Mouse (Mus musculus): ENCODE measurements around the gene Gm49673. TPM values are rescaled to one million over a fixed set of nuclear protein-coding genes. Genes with fewer than 3 reads are reported as not detected.
A peak's percentile ranks its signal among the peaks of the same experiment; 100 is the strongest.
"Not testable (repeated sequence)": the region's sequence is repeated elsewhere in the genome, so short reads cannot be mapped to it uniquely, and the experiment has no call there.

Gm49673 gene
- polyA plus RNA-seq, 1 experiment from 2014 or later, result 0.27 TPM

DNA sequence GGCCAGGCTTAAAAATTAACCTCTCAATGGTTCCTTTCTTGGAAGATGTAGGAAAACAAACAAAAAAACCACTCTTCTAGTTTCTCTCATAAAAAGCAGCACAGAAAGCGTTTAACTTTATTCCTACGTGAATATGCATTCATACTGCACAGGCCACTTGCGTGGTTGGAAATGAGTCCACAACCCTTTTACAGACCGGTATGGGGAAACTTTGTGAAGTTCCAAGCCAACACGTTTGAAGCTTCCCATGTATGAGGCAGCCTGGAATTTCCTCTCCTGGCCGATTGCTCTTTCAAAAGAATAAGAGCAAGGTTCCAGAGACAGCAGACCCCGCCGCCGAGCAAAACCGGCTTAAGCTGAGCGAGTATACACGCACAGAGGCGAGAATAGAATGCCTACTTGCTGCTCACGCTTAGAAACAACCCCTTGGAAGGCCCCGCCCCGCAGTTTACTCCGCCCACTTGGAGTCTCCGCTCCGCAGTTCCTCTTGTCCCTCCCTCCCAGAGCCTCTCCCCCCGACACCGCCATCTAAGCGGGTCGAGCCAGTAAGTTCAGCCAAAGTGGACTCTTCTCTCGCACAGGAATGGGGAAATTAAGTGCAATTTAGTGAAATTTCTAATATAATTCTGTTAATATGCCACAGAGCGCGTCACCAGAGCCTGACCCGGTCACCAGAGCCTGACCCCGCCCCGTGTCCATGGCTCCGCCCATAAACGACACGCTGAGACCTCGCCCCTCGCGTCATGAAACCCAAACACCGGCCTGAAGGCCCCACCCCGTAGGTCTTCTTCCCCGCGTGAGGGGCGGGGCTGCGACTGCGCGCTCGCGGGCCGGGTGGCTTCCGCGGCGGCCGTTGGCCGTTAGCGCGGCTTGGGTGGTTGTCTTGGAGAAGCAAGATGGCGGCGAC lies 17.4 kb upstream of the Gm49673 start, which contains the start of gene Fgfr1op:
TSS of gene Fgfr1op (plus strand) at position 801 of the 907 bp plus-strand sequence.
- not testable (repeated sequence) for H3K27me3 ChIP-seq, H3K4me1 ChIP-seq, H3K9me3 ChIP-seq, H3K27ac ChIP-seq, H3K36me3 ChIP-seq
- Histone ChIP-seq H3K4me2 (peak within 1 kb of the TSS; percentile 55), H3K9ac (peak within 1 kb of the TSS; percentile 67), H3K4me3 (peak within 1 kb of the TSS; percentile 54)
- WGBS, result 2% methylated on average over 18 of the region's 55 CpGs
- peak; percentile 96 for ATAC-seq (ENCODE audit: insufficient number of reproducible peaks, insufficient read depth, low FRiP score, low TSS enrichment, low read depth)

DNA sequence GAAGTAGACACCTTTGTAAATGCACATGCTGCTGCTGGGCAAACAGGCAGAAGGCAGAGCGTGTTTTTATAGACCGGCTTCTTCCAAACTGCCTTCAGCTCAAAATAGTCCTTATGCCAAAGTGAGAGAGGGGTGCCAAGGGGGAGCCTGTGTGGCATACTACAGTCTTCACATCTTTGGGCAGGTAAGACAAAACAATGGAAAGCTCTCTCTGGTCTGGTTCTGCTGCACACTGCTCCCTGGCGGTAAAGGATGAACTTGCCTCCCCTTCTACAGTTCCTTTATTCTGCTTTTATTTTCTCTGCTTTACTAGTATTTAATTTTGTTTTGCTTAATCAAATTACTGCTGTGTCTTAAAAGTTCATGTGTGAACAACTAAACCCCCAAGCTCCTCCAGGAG lies 13.4 kb upstream of the Gm49673 start:
- H3K4me1 ChIP-seq; H3K27ac ChIP-seq; H3K4me2 ChIP-seq; H3K36me3 ChIP-seq; H3K9ac ChIP-seq; H3K4me3 ChIP-seq; H3K9me3 ChIP-seq; H3K27me3 ChIP-seq; ATAC-seq (ENCODE audit: insufficient number of reproducible peaks, insufficient read depth, low FRiP score, low TSS enrichment, low read depth): not testable (repeated sequence)
- WGBS, result 46% methylated on average over 3 of the region's 3 CpGs

- not testable (repeated sequence) for H3K4me2 ChIP-seq; H3K4me1 ChIP-seq; ATAC-seq (ENCODE audit: insufficient number of reproducible peaks, insufficient read depth, low FRiP score, low TSS enrichment, low read depth); H3K36me3 ChIP-seq; H3K27me3 ChIP-seq; H3K9me3 ChIP-seq; H3K4me3 ChIP-seq; H3K9ac ChIP-seq; H3K27ac ChIP-seq
- no CpG with 5 or more reads among the region's 1 CpGs for WGBS
Observed at GRCm38 (mm10) chr17:8158627-8159026, 11.0 kb upstream of the Gm49673 start.

GRCm38 (mm10) chr17:8155982-8156381 lies 8.4 kb upstream of the Gm49673 start:
- not testable (repeated sequence) for ATAC-seq (ENCODE audit: insufficient number of reproducible peaks, insufficient read depth, low FRiP score, low TSS enrichment, low read depth); H3K4me3 ChIP-seq; H3K27me3 ChIP-seq; H3K27ac ChIP-seq; H3K4me1 ChIP-seq; H3K9ac ChIP-seq; H3K36me3 ChIP-seq; H3K9me3 ChIP-seq; H3K4me2 ChIP-seq
- 83% methylated on average over 1 of the region's 8 CpGs for WGBS

- H3K27me3 ChIP-seq; H3K9ac ChIP-seq; H3K4me3 ChIP-seq; H3K4me2 ChIP-seq; H3K27ac ChIP-seq; H3K9me3 ChIP-seq; H3K36me3 ChIP-seq; ATAC-seq (ENCODE audit: insufficient number of reproducible peaks, insufficient read depth, low FRiP score, low TSS enrichment, low read depth); H3K4me1 ChIP-seq: not testable (repeated sequence)
- 81% methylated on average over 7 of the region's 7 CpGs for WGBS
Observed at GRCm38 (mm10) chr17:8155010-8155409, 7.4 kb upstream of the Gm49673 start.

DNA sequence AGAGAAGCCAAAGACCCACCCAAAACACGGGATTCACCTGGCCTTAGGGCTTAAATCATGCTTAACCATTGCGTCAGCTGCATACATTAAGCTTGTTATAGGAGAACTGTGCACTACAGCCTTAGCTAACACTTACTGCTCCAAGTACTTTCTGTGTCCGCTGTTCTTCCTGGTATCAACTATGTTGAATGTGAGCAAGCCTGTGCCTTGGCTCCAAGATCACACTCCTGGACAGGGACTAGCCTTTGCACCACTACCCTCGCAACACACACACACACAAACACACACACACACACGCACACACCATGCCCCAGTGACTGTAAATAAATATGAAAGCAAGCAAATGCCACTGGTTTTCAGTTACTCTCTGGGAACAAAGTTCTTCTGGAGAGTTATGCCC lies 657 bp downstream of the Gm49673 start:
- 12% methylated on average over 5 of the region's 5 CpGs for WGBS
- not testable (repeated sequence) for H3K9me3 ChIP-seq; ATAC-seq (ENCODE audit: insufficient number of reproducible peaks, insufficient read depth, low FRiP score, low TSS enrichment, low read depth); H3K4me1 ChIP-seq; H3K27ac ChIP-seq; H3K27me3 ChIP-seq; H3K36me3 ChIP-seq
- H3K4me2 ChIP-seq, result peak overlapping the region; percentile 56
- peak overlapping the region; percentile 78 for H3K9ac ChIP-seq
- H3K4me3 ChIP-seq, result peak overlapping the region; percentile 57

DNA sequence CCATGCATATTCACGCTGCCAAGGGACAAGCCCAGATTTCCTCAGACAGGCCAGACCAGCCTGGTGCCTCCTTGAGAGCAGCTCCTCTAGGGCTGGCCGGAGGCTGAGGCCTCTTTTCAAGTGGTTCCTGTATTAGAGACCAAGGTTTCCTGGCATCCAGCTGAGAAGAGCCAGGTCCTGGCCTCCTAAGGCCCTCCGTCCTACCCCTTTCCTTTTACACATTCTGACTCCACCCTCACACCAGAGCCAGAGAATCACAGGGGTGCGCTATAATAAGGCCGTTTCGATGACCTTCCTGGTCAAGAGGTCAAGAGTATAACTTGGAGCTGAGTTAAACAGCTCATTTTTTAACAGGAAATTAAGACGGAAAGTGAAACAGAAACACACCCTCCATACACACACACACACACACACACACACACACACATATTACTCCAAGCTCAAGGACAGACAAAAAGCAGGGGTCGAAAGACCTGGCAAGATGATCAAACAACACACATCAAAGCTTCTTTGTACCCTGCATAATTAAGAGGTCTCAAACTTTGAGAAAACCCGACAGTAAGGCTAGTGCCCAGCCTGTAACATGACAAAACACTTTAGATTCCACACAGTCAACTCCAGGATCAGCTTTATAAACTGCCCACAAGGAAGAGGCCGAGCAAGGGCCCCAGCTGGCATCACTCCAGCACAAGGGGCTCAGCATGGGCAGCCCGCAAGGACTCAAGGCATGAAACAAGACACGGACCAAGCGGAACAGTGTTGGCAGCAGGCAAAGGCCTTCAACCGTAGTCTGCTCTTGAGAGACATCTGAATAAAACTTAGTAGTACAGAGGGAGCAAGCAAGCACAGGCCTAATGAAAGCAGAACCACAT lies 3.5 kb downstream of the Gm49673 start:
- not testable (repeated sequence) for H3K36me3 ChIP-seq; H3K27me3 ChIP-seq; H3K9ac ChIP-seq; H3K4me1 ChIP-seq; ATAC-seq (ENCODE audit: insufficient number of reproducible peaks, insufficient read depth, low FRiP score, low TSS enrichment, low read depth); H3K9me3 ChIP-seq; H3K4me2 ChIP-seq; H3K27ac ChIP-seq; H3K4me3 ChIP-seq
- WGBS, result 66% methylated on average over 12 of the region's 14 CpGs

DNA sequence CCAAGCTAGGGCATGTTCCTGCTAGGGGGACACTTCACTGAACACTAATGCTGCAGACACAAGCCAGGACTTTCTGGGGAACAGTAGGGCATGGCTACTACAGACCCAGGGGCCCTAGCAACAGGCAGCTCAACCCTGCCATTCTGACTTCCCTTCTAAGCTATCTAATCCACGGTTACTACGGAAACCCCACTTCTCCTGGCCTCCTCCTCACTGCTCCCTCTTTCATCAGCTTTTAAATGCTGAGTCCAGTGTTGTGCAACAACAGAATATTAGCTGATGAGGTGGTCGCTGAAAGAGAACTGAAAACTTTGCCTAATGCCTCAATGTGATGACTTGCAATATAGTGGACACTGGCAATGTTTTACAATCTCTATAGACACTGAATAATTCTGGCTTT lies 7.4 kb downstream of the Gm49673 start:
- ATAC-seq (ENCODE audit: insufficient number of reproducible peaks, insufficient read depth, low FRiP score, low TSS enrichment, low read depth); H3K9ac ChIP-seq; H3K4me1 ChIP-seq; H3K4me3 ChIP-seq; H3K27ac ChIP-seq; H3K9me3 ChIP-seq; H3K4me2 ChIP-seq; H3K36me3 ChIP-seq; H3K27me3 ChIP-seq: not testable (repeated sequence)
- 85% methylated on average over 3 of the region's 3 CpGs for WGBS

GRCm38 (mm10) chr17:8138116-8138515 lies 9.5 kb downstream of the Gm49673 start:
- not testable (repeated sequence) for H3K27me3 ChIP-seq; H3K9ac ChIP-seq; H3K36me3 ChIP-seq; H3K4me1 ChIP-seq; H3K4me2 ChIP-seq; H3K27ac ChIP-seq; H3K4me3 ChIP-seq; ATAC-seq (ENCODE audit: insufficient number of reproducible peaks, insufficient read depth, low FRiP score, low TSS enrichment, low read depth); H3K9me3 ChIP-seq
- WGBS, result 88% methylated on average over 5 of the region's 5 CpGs

DNA sequence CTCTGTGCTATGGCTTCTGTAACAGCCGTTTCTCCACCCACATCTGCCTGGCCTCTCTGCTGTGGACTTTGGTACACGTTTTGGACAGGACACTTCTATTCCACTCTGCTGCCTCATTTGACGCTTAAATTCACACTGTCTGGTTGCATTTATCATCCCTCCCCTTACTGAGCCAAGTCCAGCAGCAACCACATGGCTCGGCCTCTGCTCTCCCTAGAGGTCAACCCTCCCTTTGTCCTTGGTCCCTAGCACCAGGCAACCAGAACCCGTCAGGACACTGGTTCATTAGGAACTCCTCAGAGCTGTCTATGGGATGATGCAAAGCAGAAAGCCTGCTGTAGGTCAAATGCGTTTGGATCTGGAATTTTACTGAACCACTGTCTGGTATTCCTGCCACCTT lies 16.7 kb downstream of the Gm49673 start:
- not testable (repeated sequence) for H3K4me2 ChIP-seq; ATAC-seq (ENCODE audit: insufficient number of reproducible peaks, insufficient read depth, low FRiP score, low TSS enrichment, low read depth)
- no CpG with 5 or more reads among the region's 6 CpGs for WGBS

GRCm38 (mm10) chr17:8129578-8129977 lies 18.0 kb downstream of the Gm49673 start:
- H3K9ac ChIP-seq; H3K27me3 ChIP-seq; H3K4me3 ChIP-seq; ATAC-seq (ENCODE audit: insufficient number of reproducible peaks, insufficient read depth, low FRiP score, low TSS enrichment, low read depth); H3K27ac ChIP-seq; H3K4me2 ChIP-seq; H3K36me3 ChIP-seq; H3K9me3 ChIP-seq; H3K4me1 ChIP-seq: not testable (repeated sequence)
- WGBS, result 86% methylated on average over 9 of the region's 9 CpGs

More for the DNA sequence above, 16.7 kb downstream of the Gm49673 start:
- H3K4me1 ChIP-seq, H3K9me3 ChIP-seq, H3K9ac ChIP-seq, H3K27me3 ChIP-seq, H3K36me3 ChIP-seq, H3K27ac ChIP-seq, H3K4me3 ChIP-seq: not testable (repeated sequence)
